In the genomic region with DNA sequence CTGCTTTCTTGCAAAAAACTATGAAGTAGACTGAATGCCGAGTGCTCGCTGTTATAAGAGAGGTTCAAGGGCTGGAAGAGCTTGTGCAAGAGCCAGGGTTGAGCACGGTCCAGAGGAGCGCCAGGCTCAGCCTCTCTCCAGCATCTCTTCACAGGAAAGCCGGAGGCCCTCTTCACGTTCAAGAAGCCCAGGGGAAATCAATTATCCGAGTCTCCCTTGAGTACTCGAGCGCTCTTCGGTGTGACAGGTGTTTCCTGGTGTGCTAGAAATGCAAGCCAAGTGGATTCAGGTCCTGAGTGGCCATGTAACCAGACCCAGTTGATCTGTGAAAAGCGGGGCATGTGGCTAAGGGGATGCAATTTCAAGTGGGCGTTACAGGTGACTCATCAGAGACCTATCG, we compare ENCODE assay signal across 8 mouse cellular contexts. TPM values are rescaled to one million over a fixed set of nuclear protein-coding genes. Genes with fewer than 3 reads are reported as not detected.
A peak's percentile ranks its signal among the peaks of the same experiment; 100 is the strongest.
DNase-seq lines count a peak whose midpoint lies in the region; ATAC-seq and TF ChIP-seq lines count a peak whose summit lies in the region.

A gene (plus strand): TSS at position 295 of the 400 bp plus-strand sequence.

- no peak for TF ChIP-seq EP300 in lung, postnatal 0 days (IDR thresholded peaks at IDR 0.05)

- TF ChIP-seq CTCF in intestine, postnatal 0 days (IDR thresholded peaks at IDR 0.05; ENCODE audit: low read depth): no peak
- no peak for TF ChIP-seq CTCF in lung, postnatal 0 days (IDR thresholded peaks at IDR 0.05)

- no peaks in the 10 kb centered on the region; the same call in 1 of the 2 replicates for H3K36me3 ChIP-seq in forebrain, embryonic 11.5 days (ENCODE audit: control insufficient read depth, insufficient read depth, low read length)
- H3K36me3 ChIP-seq in intestine, postnatal 0 days (ENCODE audit: control insufficient read depth, insufficient read depth): no peaks in the 10 kb centered on the region
- no peaks in the 10 kb centered on the region for H3K36me3 ChIP-seq in lung, postnatal 0 days (ENCODE audit: insufficient read depth, low read length)
- no peaks in the 10 kb centered on the region; the same call in 1 of the 2 replicates for H3K36me3 ChIP-seq in stomach, embryonic 14.5 days (ENCODE audit: control insufficient read depth, insufficient read depth, low read length)

- peak within 1 kb of the TSS; percentile 49 for H3K4me2 ChIP-seq in forebrain, embryonic 11.5 days (ENCODE audit: low read depth, low read length, severe bottlenecking)
- H3K4me2 ChIP-seq in intestine, postnatal 0 days (replicated peaks; ENCODE audit: low read depth): peak within 1 kb of the TSS; percentile 83
- peak within 1 kb of the TSS; percentile 85 for H3K4me2 ChIP-seq in lung, postnatal 0 days (replicated peaks; ENCODE audit: low read depth, low read length)
- H3K4me2 ChIP-seq in stomach, embryonic 14.5 days (replicated peaks; ENCODE audit: low read depth, low read length): peak within 1 kb of the TSS; percentile 56

- WGBS in forebrain, embryonic 11.5 days: 27% methylated on average over 13 of the region's 13 CpGs
- WGBS in intestine, postnatal 0 days: 31% methylated on average over 13 of the region's 13 CpGs
- WGBS in lung, postnatal 0 days: 19% methylated on average over 13 of the region's 13 CpGs
- WGBS in stomach, embryonic 14.5 days: 22% methylated on average over 13 of the region's 13 CpGs

- H3K4me3 ChIP-seq in forebrain, embryonic 11.5 days (ENCODE audit: low read depth, low read length): peak within 1 kb of the TSS; percentile 85
- peak within 1 kb of the TSS; percentile 90 for H3K4me3 ChIP-seq in intestine, postnatal 0 days (ENCODE audit: low read depth, low read length)
- H3K4me3 ChIP-seq in lung, postnatal 0 days (ENCODE audit: low read depth, low read length): peak within 1 kb of the TSS; percentile 60
- H3K4me3 ChIP-seq in stomach, embryonic 14.5 days (ENCODE audit: low read depth, low read length): peak within 1 kb of the TSS; percentile 73

- H3K27me3 ChIP-seq in forebrain, embryonic 11.5 days (ENCODE audit: control insufficient read depth, insufficient read depth, low read length): no peaks in the 10 kb centered on the region
- peaks cover 4% of the 10 kb centered on the region; the same call in 1 of the 2 replicates for H3K27me3 ChIP-seq in intestine, postnatal 0 days (replicated peaks; ENCODE audit: control insufficient read depth, insufficient read depth, low read length)
- H3K27me3 ChIP-seq in lung, postnatal 0 days (replicated peaks; ENCODE audit: insufficient read depth, low read length): peaks cover 11% of the 10 kb centered on the region; the same call in 1 of the 2 replicates
- H3K27me3 ChIP-seq in stomach, embryonic 14.5 days (ENCODE audit: control insufficient read depth, insufficient read depth, low read length): 0 out of 2 replicates have a peak, but pooled peaks cover 2% of the 10 kb centered on the region

- peak within 1 kb of the TSS; percentile 46; the same call in 1 of the 2 replicates for H3K27ac ChIP-seq in forebrain, embryonic 11.5 days (ENCODE audit: low read depth, low read length)
- no peak within 1 kb of the TSS for H3K27ac ChIP-seq in intestine, postnatal 0 days (ENCODE audit: low read depth, low read length)
- no peak within 1 kb of the TSS for H3K27ac ChIP-seq in lung, postnatal 0 days (ENCODE audit: low read length)
- H3K27ac ChIP-seq in stomach, embryonic 14.5 days (ENCODE audit: low read length): peak within 1 kb of the TSS; percentile 63; the same call in 1 of the 2 replicates

- no peaks in the 10 kb centered on the region for H3K9me3 ChIP-seq in forebrain, embryonic 11.5 days (ENCODE audit: control insufficient read depth, low read length)
- H3K9me3 ChIP-seq in intestine, postnatal 0 days (ENCODE audit: control insufficient read depth): no peaks in the 10 kb centered on the region
- H3K9me3 ChIP-seq in lung, postnatal 0 days (ENCODE audit: low read length): no peaks in the 10 kb centered on the region
- H3K9me3 ChIP-seq in stomach, embryonic 14.5 days (ENCODE audit: control insufficient read depth, low read depth, low read length): no peaks in the 10 kb centered on the region

- H3K4me1 ChIP-seq in forebrain, embryonic 11.5 days (replicated peaks; ENCODE audit: control insufficient read depth, insufficient read depth, low read length): 0 out of 2 replicates have a peak, but pooled peaks cover 2% of the 10 kb centered on the region
- peaks cover 5% of the 10 kb centered on the region; the same call in 1 of the 2 replicates for H3K4me1 ChIP-seq in intestine, postnatal 0 days (replicated peaks; ENCODE audit: control insufficient read depth, insufficient read depth, low read length)
- H3K4me1 ChIP-seq in lung, postnatal 0 days (ENCODE audit: insufficient read depth, low read depth, low read length): no peaks in the 10 kb centered on the region
- H3K4me1 ChIP-seq in stomach, embryonic 14.5 days (ENCODE audit: control insufficient read depth, insufficient read depth, low read length): peaks cover 3% of the 10 kb centered on the region; the same call in 1 of the 2 replicates

- ATAC-seq in forebrain, embryonic 11.5 days (replicated peaks; ENCODE audit: low FRiP score): no peak
- ATAC-seq in intestine, postnatal 0 days: no peak
- ATAC-seq in lung, postnatal 0 days: peak; percentile 20; the same call in 1 of the 2 replicates
- no peak for ATAC-seq in stomach, embryonic 14.5 days (ENCODE audit: insufficient number of reproducible peaks, insufficient read depth, low FRiP score, low read depth)

- peak within 1 kb of the TSS; percentile 84 for H3K9ac ChIP-seq in forebrain, embryonic 11.5 days (ENCODE audit: low read length)
- peak within 1 kb of the TSS; percentile 45 for H3K9ac ChIP-seq in intestine, postnatal 0 days (ENCODE audit: low read depth, low read length)
- no peak within 1 kb of the TSS for H3K9ac ChIP-seq in lung, postnatal 0 days (replicated peaks; ENCODE audit: low read depth)
- peak within 1 kb of the TSS; percentile 52 for H3K9ac ChIP-seq in stomach, embryonic 14.5 days (replicated peaks; ENCODE audit: low read depth, low read length)

- peak; percentile 21 for DNase-seq in kidney, adult 11 months
- DNase-seq in kidney, postnatal 14 days: no peak
- peak; percentile 34 for DNase-seq in adipocyte (ENCODE audit: low spot score)
- peak; percentile 53 for DNase-seq in forebrain, embryonic 11.5 days (ENCODE audit: low spot score)
- peak; percentile 61 for DNase-seq in lung, postnatal 0 days (ENCODE audit: low spot score)
- no peak for DNase-seq in right cerebral cortex, postnatal 4 days

RNA-seq across cellular contexts. Expression of the gene that starts here (rescaled TPM):
- polyA plus RNA-seq in forebrain, embryonic 11.5 days (2014; fragmentation: Nextera tagmentation; extraction: Ambion mirVana): 11.9 and 13.1 TPM in 2 replicates
- 1.4 and 1.6 TPM in 2 replicates for polyA plus RNA-seq in intestine, postnatal 0 days (2015; fragmentation: Nextera tagmentation; extraction: Ambion mirVana)
- 0.58 and 0.91 TPM in 2 replicates for polyA plus RNA-seq in lung, postnatal 0 days (2015; fragmentation: Nextera tagmentation; extraction: Ambion mirVana)
- polyA plus RNA-seq in stomach, embryonic 14.5 days (2014; fragmentation: Nextera tagmentation; extraction: Ambion mirVana): 4.7 and 6.2 TPM in 2 replicates

Comparison
In these comparisons a context has a peak if more than half of its experiments do, and no peak if none do; other contexts are left out.
1. DNase-seq: peak in kidney, adult 11 months (single experiment), adipocyte (single experiment) and forebrain, embryonic 11.5 days (single experiment); none in kidney, postnatal 14 days (single experiment) and right cerebral cortex, postnatal 4 days (single experiment).
2. Peak in DNase-seq, ATAC-seq, H3K4me3 ChIP-seq and H3K4me2 ChIP-seq in lung, postnatal 0 days; RNA of the gene not detected or under 1 TPM.
3. H3K27ac ChIP-seq: peak in forebrain, embryonic 11.5 days (single experiment) and stomach, embryonic 14.5 days (single experiment); none in intestine, postnatal 0 days (single experiment) and lung, postnatal 0 days (single experiment).
4. Peak in every context shown above with its lines, with median percentiles within 50 percentile points of each other: H3K4me2 ChIP-seq and H3K4me3 ChIP-seq.